Mouse (Mus musculus) lung, embryonic 16.5 days (tissue): ENCODE results near the gene Tomm40. TPM values are rescaled to one million over a fixed set of nuclear protein-coding genes. Genes with fewer than 3 reads are reported as not detected.

ENCODE experiments used
- ATAC-seq: fragments of 200-750 bp; cut with Nextera tagmentation; 2 replicates; pipeline ENCODE4 v1.8.0; 2017; ENCODE audit warnings: low read depth, mild to moderate bottlenecking, moderate library complexity
- H3K27ac ChIP-seq: fragments of 300-500 bp; sonication (generic); 2 replicates; pipeline ENCODE4 v1.5.1; 2014; ENCODE audit warnings: mild to moderate bottlenecking, control low read depth, low read length
- H3K27me3 ChIP-seq: fragments of 300-500 bp; sonication (generic); 2 replicates; pipeline ENCODE4 v1.6.1; 2014; ENCODE audit warnings: low read depth, low read length, mixed read lengths; ENCODE audit not compliant: control insufficient read depth, insufficient read depth
- H3K36me3 ChIP-seq: fragments of 300-500 bp; sonication (generic); 2 replicates; pipeline ENCODE4 v1.6.1; 2014; ENCODE audit warnings: low read length; ENCODE audit not compliant: control insufficient read depth, insufficient read depth
- H3K4me1 ChIP-seq: fragments of 300-500 bp; sonication (generic); replicated peaks from 2 replicates; pipeline ENCODE4 v1.6.1; 2014; ENCODE audit warnings: low read length, mixed read lengths; ENCODE audit not compliant: control insufficient read depth, insufficient read depth
- H3K4me2 ChIP-seq: fragments of 300-500 bp; sonication (generic); 2 replicates; pipeline ENCODE4 v1.6.1; 2014; ENCODE audit warnings: low read depth, low read length, control low read depth
- H3K4me3 ChIP-seq: fragments of 300-500 bp; sonication (generic); 2 replicates; pipeline ENCODE4 v1.5.1; 2014; ENCODE audit warnings: mild to moderate bottlenecking, low read length, control low read depth
- H3K9ac ChIP-seq: fragments of 300-500 bp; sonication (generic); 2 replicates; pipeline ENCODE4 v1.6.1; 2014; ENCODE audit warnings: low read length, control low read depth
- H3K9me3 ChIP-seq: fragments of 300-500 bp; sonication (generic); 2 replicates; pipeline ENCODE4 v1.6.1; 2016; ENCODE audit warnings: low read length; ENCODE audit not compliant: control insufficient read depth
- WGBS: fragments of 180-500 bp; shearing (Covaris S2); extraction: QIAGEN DNeasy Blood & Tissue Kit; methylation state at CpG from one replicate; pipeline ENCODE4 v1.1.7; 2014; 5-methylcytosine and 5-hydroxymethylcytosine counted together
- polyA plus RNA-seq: library from polyadenylated mRNA; unstranded; fragments of >200 nt; fragmentation: Nextera tagmentation; extraction: Ambion mirVana; gene quantifications from 2 replicates; pipeline ENCODE4 v1.2.1, GENCODE M21; 2015

Tomm40 gene
- polyA plus RNA-seq, 1 experiment from 2014 or later: 87.4 TPM

DNA sequence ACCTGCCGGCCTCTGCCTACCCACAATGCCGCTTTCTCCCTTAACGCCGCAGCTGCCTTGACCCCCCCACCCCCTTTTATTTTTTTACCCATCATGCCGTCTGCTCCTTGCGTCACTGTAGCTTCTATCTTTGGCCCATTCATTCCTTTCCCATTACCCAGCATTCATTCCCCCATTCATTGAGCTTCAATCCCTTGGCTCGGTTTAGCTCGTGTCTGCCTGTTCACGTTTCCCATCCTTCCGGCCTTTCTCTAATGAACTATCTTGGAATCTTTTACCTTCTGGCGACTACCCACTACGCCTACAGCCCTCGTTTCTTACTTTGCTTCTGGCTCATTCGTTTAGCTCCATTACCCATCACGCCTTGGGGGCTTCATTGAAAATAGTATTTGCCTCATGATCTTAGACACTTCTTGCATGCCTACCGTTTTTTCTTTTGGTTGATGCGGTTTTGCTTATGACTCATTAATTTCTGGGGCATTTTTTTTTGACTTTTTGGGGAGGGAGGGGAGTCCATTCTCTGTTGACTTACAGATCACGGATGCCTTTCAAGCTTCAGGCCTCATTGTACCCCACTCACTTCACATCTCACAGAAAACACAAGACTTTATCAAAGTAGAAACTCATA is 931 bp upstream of the Tomm40 start:
- peak overlapping the region; percentile 37 for H3K4me3 ChIP-seq

DNA sequence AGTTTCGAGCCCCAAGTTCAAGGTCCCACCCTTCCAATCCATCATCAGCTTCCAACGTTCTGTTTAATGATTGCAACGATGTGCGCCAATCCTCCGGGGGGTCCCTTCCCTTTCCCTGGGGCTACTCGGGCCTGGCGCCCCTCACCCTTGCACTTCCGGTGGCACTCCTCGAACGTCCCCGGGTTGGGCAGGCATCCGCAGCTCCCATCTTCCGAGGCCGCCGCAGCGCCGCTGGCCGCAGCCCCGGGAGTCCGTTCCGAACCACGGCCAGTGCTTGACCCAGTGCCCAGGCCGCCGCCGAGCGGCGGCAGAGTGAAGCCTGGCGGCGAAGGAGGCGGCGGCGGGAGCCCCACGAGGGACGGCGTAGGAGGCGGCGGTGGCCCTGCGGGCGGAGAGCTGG is 402 bp downstream of the Tomm40 start:
- H3K36me3 ChIP-seq: peaks cover 25% of the 10 kb centered on the region

More for the DNA sequence above, 931 bp upstream of the Tomm40 start:
- ATAC-seq: no peak
- Histone ChIP-seq H3K9me3 (peaks cover 6% of the 10 kb centered on the region; the same call in 1 of the 2 replicates), H3K4me1 (peaks cover 16% of the 10 kb centered on the region), H3K27me3 (no peaks in the 10 kb centered on the region), H3K27ac (peak overlapping the region; percentile 73), H3K36me3 (peaks cover 29% of the 10 kb centered on the region), H3K9ac (peak overlapping the region; percentile 20), H3K4me2 (peak overlapping the region; percentile 59)
- 5% methylated on average over 18 of the region's 18 CpGs for WGBS

DNA sequence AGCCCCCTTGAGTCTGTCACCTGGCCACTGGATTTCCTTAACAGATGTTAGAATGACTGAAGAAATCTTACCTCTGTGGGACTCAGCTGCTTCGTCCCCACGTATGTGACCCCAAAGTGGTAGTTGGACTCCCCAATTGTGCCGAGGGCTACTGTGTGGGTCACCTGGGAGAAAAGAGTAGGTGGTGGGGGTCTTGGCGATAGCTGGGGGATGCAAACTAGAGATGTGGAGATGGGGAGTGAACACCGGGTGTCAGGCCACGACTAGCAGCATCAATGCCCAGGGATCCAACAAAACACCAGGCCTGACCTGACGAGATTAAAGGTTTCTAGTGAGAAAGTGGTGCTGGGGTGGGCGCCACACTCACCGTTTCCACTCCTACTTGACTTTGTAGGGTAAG is 1.6 kb downstream of the Tomm40 start:
- Histone ChIP-seq H3K4me1 (peaks cover 16% of the 10 kb centered on the region), H3K9ac (no peak overlapping the region), H3K36me3 (peaks cover 28% of the 10 kb centered on the region), H3K4me2 (no peak overlapping the region), H3K4me3 (no peak overlapping the region), H3K9me3 (no peaks in the 10 kb centered on the region), H3K27me3 (no peaks in the 10 kb centered on the region), H3K27ac (no peak overlapping the region)
- 83% methylated on average over 9 of the region's 9 CpGs for WGBS
- ATAC-seq: no peak

More for the DNA sequence above, 402 bp downstream of the Tomm40 start:
- WGBS: under 1% methylated on average over 39 of the region's 39 CpGs
- H3K27ac ChIP-seq: peak overlapping the region; percentile 48
- H3K4me3 ChIP-seq: peak overlapping the region; percentile 100
- H3K9ac ChIP-seq: peak overlapping the region; percentile 96
- H3K4me1 ChIP-seq: peaks cover 16% of the 10 kb centered on the region
- ATAC-seq: no peak
- no peaks in the 10 kb centered on the region for H3K27me3 ChIP-seq
- no peaks in the 10 kb centered on the region for H3K9me3 ChIP-seq
- peak overlapping the region; percentile 90 for H3K4me2 ChIP-seq

DNA sequence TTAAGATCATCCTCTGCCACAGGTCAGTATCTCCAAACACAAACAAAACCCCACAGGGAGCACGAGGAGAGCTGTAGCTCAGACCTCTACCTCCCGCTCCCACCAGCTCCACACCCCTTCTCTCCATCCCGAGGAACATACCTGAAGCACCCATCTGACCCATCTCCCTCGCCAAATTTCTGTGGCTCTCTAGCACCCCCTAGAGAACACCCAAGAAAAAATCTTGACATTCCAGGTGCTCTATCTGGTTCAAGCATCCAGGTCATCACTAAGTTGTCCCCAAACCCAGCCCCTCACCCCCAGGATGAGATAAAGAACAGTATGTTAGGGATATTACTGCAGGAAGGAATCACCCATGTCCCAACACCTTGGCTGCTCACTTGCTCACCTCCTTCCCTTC is 2.0 kb downstream of the Tomm40 start:
- Histone ChIP-seq H3K4me2 (no peak overlapping the region), H3K9ac (no peak overlapping the region), H3K9me3 (no peaks in the 10 kb centered on the region), H3K36me3 (peaks cover 28% of the 10 kb centered on the region), H3K27me3 (no peaks in the 10 kb centered on the region), H3K4me3 (no peak overlapping the region), H3K4me1 (peaks cover 16% of the 10 kb centered on the region), H3K27ac (no peak overlapping the region)
- ATAC-seq: no peak
- WGBS: 37% methylated on average over 4 of the region's 4 CpGs

DNA sequence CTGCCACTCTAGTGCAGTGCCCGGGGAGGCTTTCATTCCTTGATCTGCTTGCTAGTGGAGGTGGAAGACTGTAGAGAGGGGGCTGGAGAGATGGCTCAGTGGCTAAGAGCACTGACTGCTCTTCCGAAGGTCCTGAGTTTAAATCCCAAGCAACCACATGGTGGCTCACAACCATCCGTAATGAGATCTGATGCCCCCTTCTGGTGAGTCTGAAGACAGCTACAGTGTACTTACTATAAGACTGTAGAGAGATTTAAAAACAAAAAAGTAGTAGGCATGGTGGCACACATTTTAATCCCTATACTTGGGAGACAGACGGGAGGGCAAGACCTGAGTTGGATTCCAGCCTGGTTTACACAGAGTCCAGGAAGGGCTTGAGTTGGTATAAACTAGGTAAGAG is 2.8 kb downstream of the Tomm40 start:
- ATAC-seq: no peak
- peaks cover 16% of the 10 kb centered on the region for H3K4me1 ChIP-seq
- H3K9me3 ChIP-seq: no peaks in the 10 kb centered on the region
- H3K36me3 ChIP-seq: peaks cover 28% of the 10 kb centered on the region
- no peak overlapping the region for H3K4me3 ChIP-seq
- H3K9ac ChIP-seq: no peak overlapping the region
- no peak overlapping the region for H3K27ac ChIP-seq
- H3K27me3 ChIP-seq: no peaks in the 10 kb centered on the region
- no peak overlapping the region for H3K4me2 ChIP-seq
- WGBS: 62% methylated on average over 4 of the region's 4 CpGs

DNA sequence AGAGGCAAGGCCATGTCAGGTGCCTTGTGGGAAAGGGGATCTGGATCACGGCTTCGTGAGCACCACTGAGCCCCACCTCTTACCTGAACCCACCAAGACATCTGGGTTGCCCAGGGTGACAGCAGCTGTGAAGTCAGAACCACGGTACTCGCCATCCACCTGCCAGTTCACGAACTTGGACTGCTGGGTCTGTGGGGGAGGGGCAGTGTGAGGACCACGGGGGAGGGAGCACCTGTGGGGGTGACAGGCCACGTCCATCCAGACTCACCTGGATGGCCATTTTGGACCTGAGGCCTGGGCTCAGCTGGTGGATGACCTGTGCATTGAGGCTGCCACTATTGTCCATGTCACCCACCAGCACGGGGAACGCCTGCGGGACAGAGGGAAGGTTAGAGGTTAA is 4.6 kb downstream of the Tomm40 start:
- Histone ChIP-seq H3K27me3 (no peaks in the 10 kb centered on the region), H3K9me3 (no peaks in the 10 kb centered on the region), H3K36me3 (peaks cover 33% of the 10 kb centered on the region), H3K9ac (no peak overlapping the region), H3K27ac (no peak overlapping the region), H3K4me2 (no peak overlapping the region), H3K4me1 (peaks cover 9% of the 10 kb centered on the region), H3K4me3 (no peak overlapping the region)
- no peak for ATAC-seq
- 84% methylated on average over 10 of the region's 10 CpGs for WGBS

DNA sequence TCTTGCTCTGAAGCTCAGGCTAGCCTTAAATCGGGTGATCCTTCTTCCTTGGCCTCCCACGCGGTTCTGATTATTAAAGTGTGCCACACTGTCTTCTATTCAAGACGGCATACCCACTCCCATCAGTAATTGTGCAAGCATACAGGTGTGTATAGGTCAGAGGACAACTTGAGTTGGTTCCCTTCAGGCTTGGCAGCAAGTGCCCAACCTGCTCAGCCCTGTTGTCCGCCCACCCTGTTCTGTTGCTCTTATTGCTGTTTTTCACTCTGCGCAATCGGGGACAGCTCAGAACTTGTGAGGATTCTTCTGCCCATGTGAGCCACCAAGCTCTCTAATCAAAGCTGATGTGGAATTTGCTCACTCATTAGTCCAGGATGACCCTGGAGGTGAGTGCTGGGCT is 10.0 kb downstream of the Tomm40 start:
- H3K9ac ChIP-seq: no peak overlapping the region
- no peak overlapping the region for H3K27ac ChIP-seq
- no peak for ATAC-seq
- H3K4me1 ChIP-seq: peaks cover 4% of the 10 kb centered on the region
- H3K36me3 ChIP-seq: peaks cover 23% of the 10 kb centered on the region
- 93% methylated on average over 7 of the region's 7 CpGs for WGBS
- H3K4me2 ChIP-seq: no peak overlapping the region
- H3K27me3 ChIP-seq: no peaks in the 10 kb centered on the region
- H3K4me3 ChIP-seq: no peak overlapping the region
- no peaks in the 10 kb centered on the region for H3K9me3 ChIP-seq

DNA sequence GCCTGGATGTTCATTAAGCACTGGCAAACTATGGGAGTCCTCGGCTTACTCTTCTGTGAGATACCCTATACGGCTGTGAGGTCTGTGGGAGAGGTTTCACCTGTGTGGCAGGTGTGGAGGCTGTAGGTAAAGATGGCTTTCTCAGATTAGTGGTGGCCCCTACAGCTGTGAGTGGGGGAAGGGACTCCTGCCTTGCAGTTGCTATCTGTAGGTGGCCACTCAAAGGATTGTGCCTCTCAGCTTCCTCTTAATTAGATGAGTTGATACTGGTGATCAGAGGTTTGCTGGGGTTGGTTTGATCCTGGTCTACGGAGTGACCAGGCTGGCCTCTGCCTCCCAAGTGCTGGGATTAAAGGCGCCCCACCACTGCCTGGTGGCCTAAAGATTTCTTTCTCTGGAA is 10.8 kb downstream of the Tomm40 start:
- no peak overlapping the region for H3K9ac ChIP-seq
- no peak overlapping the region for H3K4me2 ChIP-seq
- no peak overlapping the region for H3K27ac ChIP-seq
- H3K4me1 ChIP-seq: peaks cover 4% of the 10 kb centered on the region
- no peaks in the 10 kb centered on the region for H3K27me3 ChIP-seq
- no peak overlapping the region for H3K4me3 ChIP-seq
- WGBS: 82% methylated on average over 4 of the region's 4 CpGs
- ATAC-seq: no peak
- no peaks in the 10 kb centered on the region for H3K9me3 ChIP-seq
- H3K36me3 ChIP-seq: peaks cover 19% of the 10 kb centered on the region

DNA sequence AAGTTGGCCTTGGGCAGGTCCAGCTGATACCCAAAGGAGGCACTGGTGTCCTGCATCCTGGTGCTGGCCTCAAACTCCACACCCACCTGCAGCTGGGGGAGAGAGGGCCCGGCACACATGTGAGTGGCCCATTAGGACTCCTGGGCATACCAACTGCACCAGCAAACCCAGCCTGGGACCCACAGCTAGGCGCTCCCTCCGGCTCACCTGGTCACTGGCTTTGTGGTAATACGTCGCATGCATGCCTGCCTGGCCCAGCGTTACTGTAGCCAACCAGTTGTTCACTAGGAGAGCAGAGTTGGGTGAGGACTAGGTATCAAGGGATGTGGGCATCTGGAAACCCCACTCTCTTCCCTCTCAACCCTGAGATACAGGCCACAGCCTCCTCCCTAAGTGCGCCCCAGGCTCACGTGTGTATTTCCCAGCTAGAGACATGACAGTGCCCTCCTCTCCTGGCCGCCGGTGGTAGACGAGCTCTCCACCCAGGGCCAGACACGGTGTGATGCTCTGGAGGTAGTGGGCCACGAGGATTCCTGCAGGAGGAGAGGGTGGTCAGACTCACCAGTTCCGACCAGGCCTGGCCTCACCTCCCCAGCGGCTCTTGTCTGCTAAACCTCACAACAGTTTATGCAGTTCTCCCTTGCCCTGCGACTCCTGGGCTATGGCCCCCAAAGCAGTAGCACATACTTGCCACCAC is 12.2 kb downstream of the Tomm40 start:
- Histone ChIP-seq H3K27me3 (no peaks in the 10 kb centered on the region), H3K9ac (no peak overlapping the region), H3K36me3 (peaks cover 11% of the 10 kb centered on the region), H3K4me1 (peaks cover 13% of the 10 kb centered on the region), H3K27ac (no peak overlapping the region), H3K4me2 (no peak overlapping the region), H3K4me3 (no peak overlapping the region), H3K9me3 (no peaks in the 10 kb centered on the region)
- no peak for ATAC-seq
- WGBS: 87% methylated on average over 16 of the region's 16 CpGs
